ENCODE assay signal across 15 mouse cellular contexts in genomic region chr11:96338957-96339855, GRCm38 (mm10). TPM values are rescaled to one million over a fixed set of nuclear protein-coding genes. Genes with fewer than 3 reads are reported as not detected.
DNase-seq lines count a peak whose midpoint lies in the region; ATAC-seq lines count a peak whose summit lies in the region.
"Had no signal": no experiment of that assay in that cellular context is flagged by ENCODE, and none has a peak within 500 bp of the region (broad histone marks: within the 10 kb centered on the region; RNA-seq: fewer than 3 reads in every experiment).

No protein-coding gene starts in this region.

- no peak for DNase-seq in heart, adult 9 months (ENCODE audit: low spot score in 2 of 2)
- peak; percentile 13 for DNase-seq in adrenal gland, adult 8-10 months
- peak; percentile 61 for DNase-seq in neural tube, embryonic 10.5 days (ENCODE audit: extremely low spot score, low spot score)
- no peak for DNase-seq in thymus, adult 18-20 months
- no peak for DNase-seq in right cerebral cortex, postnatal 25 days
- DNase-seq in testis, postnatal 10 days (ENCODE audit: low spot score) = no peak
- DNase-seq: cerebellum, postnatal 14 days; heart, adult 2 months; spleen, adult 18-20 months had no signal

- peaks cover 18% of the 10 kb centered on the region for H3K4me1 ChIP-seq in heart, embryonic 13.5 days
- H3K4me1 ChIP-seq in hindbrain, embryonic 15.5 days (replicated peaks) = peaks cover 56% of the 10 kb centered on the region

- peak overlapping the region; percentile 66 for H3K27ac ChIP-seq in heart, embryonic 13.5 days (replicated peaks)
- H3K27ac ChIP-seq in hindbrain, embryonic 15.5 days (replicated peaks) = peak overlapping the region; percentile 96
- H3K27ac ChIP-seq: heart, adult 2 months; limb, embryonic 13.5 days had no signal

- no peaks in the 10 kb centered on the region for H3K36me3 ChIP-seq in heart, embryonic 13.5 days
- H3K36me3 ChIP-seq in hindbrain, embryonic 15.5 days = no peaks in the 10 kb centered on the region
- H3K36me3 ChIP-seq: limb, embryonic 13.5 days had no signal

- H3K4me3 ChIP-seq in heart, embryonic 13.5 days = no peak overlapping the region
- H3K4me3 ChIP-seq in hindbrain, embryonic 15.5 days = peak overlapping the region; percentile 43
- H3K4me3 ChIP-seq: heart, adult 2 months; limb, embryonic 13.5 days had no signal

- ATAC-seq in heart, embryonic 13.5 days (ENCODE audit: extremely low read depth, insufficient number of reproducible peaks, low FRiP score, low TSS enrichment) = no peak
- no peak for ATAC-seq in hindbrain, embryonic 15.5 days (ENCODE audit: low FRiP score, low read depth)

- H3K4me2 ChIP-seq in heart, embryonic 13.5 days = peak overlapping the region; percentile 9
- H3K4me2 ChIP-seq in hindbrain, embryonic 15.5 days = peak overlapping the region; percentile 59
- H3K4me2 ChIP-seq: limb, embryonic 13.5 days had no signal

- H3K27me3 ChIP-seq in heart, embryonic 13.5 days (replicated peaks) = peaks cover 100% of the 10 kb centered on the region
- peaks cover 42% of the 10 kb centered on the region for H3K27me3 ChIP-seq in hindbrain, embryonic 15.5 days

- no peaks in the 10 kb centered on the region for H3K9me3 ChIP-seq in heart, embryonic 13.5 days
- H3K9me3 ChIP-seq in hindbrain, embryonic 15.5 days = no peaks in the 10 kb centered on the region
- H3K9me3 ChIP-seq: limb, embryonic 13.5 days had no signal

- H3K9ac ChIP-seq in heart, embryonic 13.5 days = 0 out of 2 replicates have a peak overlapping the region, but pooled peaks have one; percentile 28
- H3K9ac ChIP-seq in hindbrain, embryonic 15.5 days = peak overlapping the region; percentile 60
- H3K9ac ChIP-seq: limb, embryonic 13.5 days had no signal

- 28% methylated on average over 7 of the region's 7 CpGs for WGBS in heart, embryonic 13.5 days
- 13% methylated on average over 7 of the region's 7 CpGs for WGBS in hindbrain, embryonic 15.5 days

RNA-seq across cellular contexts. Expression of gene Hoxb2, which starts 11.1 kb away (rescaled TPM):
- 3.6 and 5.9 TPM in 2 replicates for polyA plus RNA-seq in heart, embryonic 13.5 days (2015; fragmentation: Nextera tagmentation; extraction: Ambion mirVana)
- 10 to 100 TPM; 20.8 to 27.5 (median 23.7) TPM for total RNA-seq in adrenal gland, adult 8-10 months (2022)
- polyA plus RNA-seq in hindbrain, embryonic 15.5 days (2015; fragmentation: Nextera tagmentation; extraction: Ambion mirVana) = 26.8 and 32.9 TPM in 2 replicates
- total RNA-seq: neutrophil, adult 5-6 weeks had no signal
- polyA plus RNA-seq: C2C12 had no signal

RNA-seq across cellular contexts. Expression of gene Hoxb3, which starts 16.1 kb away (rescaled TPM):
- polyA plus RNA-seq in heart, embryonic 13.5 days (2015; fragmentation: Nextera tagmentation; extraction: Ambion mirVana) = 0.31 and 1.1 TPM in 2 replicates
- total RNA-seq in adrenal gland, adult 8-10 months (2022) = 10 to 100 TPM; 19.4 to 61.4 (median 27.9) TPM
- polyA plus RNA-seq in hindbrain, embryonic 15.5 days (2015; fragmentation: Nextera tagmentation; extraction: Ambion mirVana) = 12.8 and 13.2 TPM in 2 replicates
- polyA plus RNA-seq: C2C12 had no signal

RNA-seq across cellular contexts. Expression of gene Hoxb4, which starts 21.1 kb away (rescaled TPM):
- polyA plus RNA-seq in heart, embryonic 13.5 days (2015; fragmentation: Nextera tagmentation; extraction: Ambion mirVana) = 0.43 and 0.59 TPM in 2 replicates
- total RNA-seq in adrenal gland, adult 8-10 months (2022) = 10 to 100 TPM; 19.9 to 45.3 (median 27.0) TPM
- 3.5 and 3.8 TPM in 2 replicates for polyA plus RNA-seq in hindbrain, embryonic 15.5 days (2015; fragmentation: Nextera tagmentation; extraction: Ambion mirVana)

RNA-seq across cellular contexts. Expression of gene Hoxb1, which starts 26.3 kb away (rescaled TPM):
- polyA plus RNA-seq in heart, embryonic 13.5 days (2015; fragmentation: Nextera tagmentation; extraction: Ambion mirVana) = 0.17 and 0.18 TPM in 2 replicates
- total RNA-seq in adrenal gland, adult 8-10 months (2022) = not detected
- polyA plus RNA-seq in hindbrain, embryonic 15.5 days (2015; fragmentation: Nextera tagmentation; extraction: Ambion mirVana) = 0.30 and 0.52 TPM in 2 replicates
- total RNA-seq: heart, adult 2 months; neutrophil, adult 5-6 weeks had no signal
- polyA plus RNA-seq: C2C12; heart, adult 2 months; large intestine, adult 2 months had no signal

RNA-seq across cellular contexts. Expression of gene Hoxb5, which starts 36.1 kb away (rescaled TPM):
- 3.8 and 5.5 TPM in 2 replicates for polyA plus RNA-seq in heart, embryonic 13.5 days (2015; fragmentation: Nextera tagmentation; extraction: Ambion mirVana)
- total RNA-seq in adrenal gland, adult 8-10 months (2022) = 10 to 100 TPM; 25.2 to 38.3 (median 26.7) TPM
- 115 and 140 TPM in 2 replicates for polyA plus RNA-seq in hindbrain, embryonic 15.5 days (2015; fragmentation: Nextera tagmentation; extraction: Ambion mirVana)
- total RNA-seq: neutrophil, adult 5-6 weeks had no signal
- polyA plus RNA-seq: C2C12 had no signal

Comparison
In these comparisons a context has a peak if more than half of its experiments do, and no peak if none do; other contexts are left out.
1. DNase-seq: peak in adrenal gland, adult 8-10 months (single experiment) and neural tube, embryonic 10.5 days (single experiment); none in heart, adult 9 months (0 of 2), thymus, adult 18-20 months (0 of 2), right cerebral cortex, postnatal 25 days (single experiment) and testis, postnatal 10 days (single experiment).